Mouse (Mus musculus): ENCODE results near the gene Fchsd2. TPM values are rescaled to one million over a fixed set of nuclear protein-coding genes. Genes with fewer than 3 reads are reported as not detected.

Fchsd2 gene
- total RNA-seq, 2 experiments from 2014 or later, result 8.8 to 9.3 TPM

DNA sequence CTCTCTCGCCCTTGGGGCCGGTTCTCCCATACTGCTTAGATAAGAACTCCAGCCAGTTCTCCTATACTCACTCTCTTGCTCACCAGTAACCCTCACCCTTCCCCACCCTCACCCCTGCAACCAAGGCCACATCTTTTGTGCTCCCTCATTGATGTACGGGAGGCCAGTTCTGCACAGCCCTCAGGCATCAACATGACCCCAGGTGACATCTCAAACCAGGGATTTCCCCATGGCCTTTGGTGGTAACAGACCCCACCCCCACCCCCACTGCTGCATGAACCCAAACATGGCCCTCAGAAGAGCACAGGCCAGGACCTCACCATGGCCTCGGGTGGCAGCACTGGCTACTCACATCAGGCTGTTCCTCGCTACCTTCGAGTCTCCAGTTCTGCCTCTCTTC lies 23.4 kb upstream of the Fchsd2 start:
- intact Hi-C loops (cut with DNase I; ENCODE audit: low total_unique reads), result no loop called here
- DNase-seq, result no peak

DNA sequence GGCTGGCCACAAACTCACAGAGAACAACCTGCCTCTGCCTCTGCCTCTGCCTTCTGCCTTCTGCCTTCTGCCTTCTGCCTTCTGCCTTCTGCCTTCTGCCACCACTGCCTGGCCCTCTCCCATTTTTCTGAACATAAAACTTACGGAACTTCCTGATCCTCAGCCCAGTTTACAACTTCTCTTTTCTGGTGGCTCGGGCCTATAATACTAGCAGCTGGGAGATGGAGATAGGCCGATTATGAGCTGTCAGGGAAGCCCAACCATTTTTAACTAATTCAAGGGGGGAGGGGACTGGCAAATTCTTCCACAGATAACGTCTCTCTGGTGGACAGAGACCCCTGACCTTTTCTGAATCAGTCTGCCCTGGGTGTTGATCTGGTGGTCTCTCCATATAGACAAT lies 22.3 kb upstream of the Fchsd2 start:
- no peak for DNase-seq
- intact Hi-C loops (cut with DNase I; ENCODE audit: low total_unique reads), result loop anchor here (5.0 kb wide), 1 partner anchor 312 kb away; no protein-coding TSS in a partner anchor

DNA sequence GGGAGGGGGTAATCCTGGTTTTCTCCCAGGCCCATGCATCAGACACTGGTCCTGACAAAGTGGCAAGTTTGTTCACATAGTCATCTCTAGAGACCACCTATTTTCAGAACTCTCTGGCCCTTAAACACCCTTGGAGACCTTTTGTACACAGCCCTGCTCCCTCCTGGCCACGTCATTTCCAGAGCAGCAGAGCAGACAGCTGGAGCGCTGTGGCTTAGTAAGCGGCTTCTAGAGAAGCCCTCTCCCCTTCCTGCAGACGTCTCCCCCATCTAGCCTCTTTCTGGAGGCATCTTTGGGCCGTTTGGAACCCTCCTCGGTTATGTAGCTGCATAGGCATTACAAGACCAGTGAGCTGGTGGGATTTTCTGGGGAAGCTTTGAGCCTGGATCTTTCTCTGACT lies 21.6 kb upstream of the Fchsd2 start:
- intact Hi-C loops (cut with DNase I; ENCODE audit: low total_unique reads), result loop anchor here (5.0 kb wide), 1 partner anchor 311 kb away; no protein-coding TSS in a partner anchor
- no peak for DNase-seq

DNA sequence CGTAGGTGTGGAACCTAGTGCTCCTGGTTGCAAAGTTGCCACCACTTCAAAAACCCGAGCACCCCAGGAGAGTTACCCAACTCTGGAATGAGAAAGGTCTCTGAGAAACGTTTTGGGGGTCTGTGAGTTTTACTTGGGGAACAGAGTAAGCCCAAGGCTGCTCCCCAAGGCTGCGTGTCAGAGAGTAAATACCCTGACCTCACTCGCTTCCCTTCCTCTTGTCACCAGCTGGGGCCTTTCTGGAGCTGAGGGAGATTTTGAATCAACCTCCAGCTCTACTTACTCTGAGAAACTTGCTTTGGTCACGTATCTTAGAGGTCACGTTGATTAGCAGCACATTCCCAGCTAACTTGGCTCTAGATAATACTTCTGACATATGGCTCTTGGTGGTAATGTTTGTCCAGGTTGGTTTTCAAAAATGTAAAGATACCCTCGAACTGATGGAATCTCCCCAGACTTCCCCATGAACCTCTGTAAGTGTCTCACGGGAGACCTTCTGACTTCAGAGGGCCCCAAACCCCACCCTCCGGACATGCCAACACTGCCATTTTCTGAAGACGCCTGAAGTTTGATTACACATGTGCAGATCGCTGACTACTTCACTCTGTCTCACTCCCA lies 20.4 kb upstream of the Fchsd2 start:
- no peak for DNase-seq
- intact Hi-C loops (cut with DNase I; ENCODE audit: low total_unique reads), result loop anchor here (5.0 kb wide), 1 partner anchor 310 kb away; no protein-coding TSS in a partner anchor

DNA sequence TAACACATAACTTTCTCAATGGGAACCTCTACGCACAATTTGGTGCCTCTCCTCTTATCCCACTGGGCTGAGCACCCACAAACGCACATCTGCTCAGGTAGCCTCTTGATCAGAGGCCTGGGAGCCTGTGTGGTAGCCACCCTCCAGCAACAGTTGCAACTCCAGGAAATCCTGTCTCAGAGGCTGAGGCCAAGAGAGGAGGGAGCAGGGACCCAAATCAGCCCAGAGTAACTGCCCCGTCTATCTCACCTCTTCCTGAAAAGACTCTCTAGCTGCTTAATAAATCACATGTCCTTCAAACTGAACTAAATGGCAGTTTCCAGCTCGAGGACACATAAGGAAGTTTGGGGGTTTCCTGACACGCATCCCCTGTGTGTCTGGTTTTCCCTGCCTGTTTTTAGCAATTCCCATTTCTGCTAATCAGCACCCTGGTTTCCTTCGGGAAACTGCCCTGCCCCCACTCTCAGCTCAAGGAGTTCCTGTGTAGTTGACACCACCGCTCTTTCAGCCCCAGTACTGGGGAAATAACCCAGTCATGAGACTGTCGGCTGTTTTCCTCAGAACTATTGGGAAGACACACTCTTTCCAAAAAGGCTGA lies 18.4 kb upstream of the Fchsd2 start:
- intact Hi-C loops (cut with DNase I; ENCODE audit: low total_unique reads), result loop anchor here (5.0 kb wide), 1 partner anchor 308 kb away; no protein-coding TSS in a partner anchor
- no peak for DNase-seq

DNA sequence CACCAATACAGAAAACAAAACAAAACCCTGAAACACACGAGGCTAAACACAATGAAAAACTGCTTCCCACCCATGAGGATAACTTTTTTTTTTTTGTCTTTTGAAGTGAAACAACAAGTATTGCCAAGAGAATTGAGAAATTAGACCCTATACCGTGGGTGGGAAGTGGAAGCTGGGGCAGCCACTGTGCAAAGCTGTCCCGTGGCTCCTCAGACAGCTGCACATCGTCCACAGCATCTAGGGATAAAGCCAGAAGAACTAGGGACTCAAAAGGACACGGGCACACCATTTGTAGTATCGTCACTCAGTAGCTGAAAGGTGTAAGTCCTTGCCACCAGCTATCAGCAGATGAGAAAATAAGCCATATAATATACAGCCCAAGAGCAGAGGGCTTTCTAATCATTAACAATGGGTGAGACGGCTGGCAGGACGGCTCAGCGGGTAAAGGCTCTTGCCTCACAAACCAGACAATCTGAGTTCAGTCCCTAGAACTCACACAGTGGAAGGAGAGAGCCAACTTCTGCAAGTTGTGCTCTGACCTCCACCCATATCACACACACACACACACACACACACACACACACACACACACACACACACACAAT lies 9.0 kb upstream of the Fchsd2 start:
- intact Hi-C loops (cut with DNase I; ENCODE audit: low total_unique reads), result no loop called here
- DNase-seq, result no peak

DNA sequence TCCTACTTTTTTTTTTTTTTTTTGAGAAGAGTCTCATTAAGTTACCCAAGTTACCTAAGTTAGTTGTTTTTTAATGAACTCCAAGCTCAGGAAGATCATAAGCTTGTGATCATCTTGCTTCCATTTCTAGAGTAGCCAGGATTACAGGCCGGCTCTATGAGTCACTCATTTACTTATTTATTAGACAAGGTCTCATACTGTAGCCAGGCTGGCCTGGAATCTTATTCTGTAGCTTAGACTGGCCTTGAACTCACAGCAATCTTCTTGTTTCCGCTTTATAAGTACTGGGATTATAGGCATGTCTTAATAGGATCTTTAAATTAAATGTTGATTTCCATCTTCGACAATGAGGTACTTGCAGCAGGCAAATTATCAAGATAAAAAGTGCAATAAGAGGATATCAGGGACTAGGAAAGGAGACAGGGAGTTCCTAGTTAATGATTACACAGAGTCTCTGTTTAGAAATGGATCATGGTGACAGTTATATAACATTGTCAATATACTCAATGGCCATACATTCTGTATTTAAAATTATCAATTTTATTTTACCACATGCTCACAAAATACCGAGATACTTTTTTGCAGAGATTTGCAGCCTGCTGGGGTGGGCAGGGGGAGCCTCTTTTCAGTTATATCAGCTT lies 7.7 kb upstream of the Fchsd2 start:
- intact Hi-C loops (cut with DNase I; ENCODE audit: low total_unique reads), result no loop called here
- no peak for DNase-seq

DNA sequence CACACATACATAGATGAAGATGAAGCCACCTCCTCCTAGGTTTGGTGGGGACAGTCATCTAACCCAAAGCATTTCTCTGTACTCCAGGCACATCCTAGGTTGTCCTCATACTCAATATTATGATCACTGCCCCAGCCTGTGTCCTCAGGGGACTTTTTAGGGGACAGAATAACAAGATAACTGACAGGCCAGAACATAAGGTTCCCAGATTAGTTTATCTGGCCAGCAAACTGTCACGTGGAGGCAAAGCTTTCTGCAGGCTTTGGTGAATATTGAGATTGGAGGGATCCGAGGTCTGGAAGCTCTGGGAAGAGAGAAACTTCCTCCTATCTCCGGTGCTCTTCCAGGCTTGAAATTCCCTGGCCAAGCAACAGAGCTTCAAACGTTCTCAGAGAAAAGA lies 6.9 kb upstream of the Fchsd2 start:
- intact Hi-C loops (cut with DNase I; ENCODE audit: low total_unique reads), result no loop called here
- DNase-seq, result no peak

DNA sequence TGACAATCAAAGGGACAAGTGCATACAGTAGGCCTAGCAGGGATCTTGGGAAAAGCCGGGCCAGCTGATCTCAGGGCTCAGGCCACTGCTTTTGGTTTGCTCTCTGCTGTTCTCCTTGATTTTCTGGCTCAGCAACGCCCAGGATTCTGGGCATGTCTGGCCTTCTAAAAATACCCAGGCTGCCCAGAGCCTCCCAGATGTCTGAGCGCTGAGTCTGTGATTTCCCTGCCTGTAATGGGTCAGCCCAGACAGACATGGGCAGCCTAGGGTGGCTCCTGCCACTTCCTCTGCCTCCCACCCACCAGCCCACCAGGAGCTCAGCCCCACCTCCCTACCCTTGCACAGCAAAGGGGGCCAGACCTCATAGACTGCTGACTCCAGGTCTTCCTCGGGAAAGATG lies 4.0 kb upstream of the Fchsd2 start:
- intact Hi-C loops (cut with DNase I; ENCODE audit: low total_unique reads), result no loop called here
- peak; percentile 58 for DNase-seq

DNA sequence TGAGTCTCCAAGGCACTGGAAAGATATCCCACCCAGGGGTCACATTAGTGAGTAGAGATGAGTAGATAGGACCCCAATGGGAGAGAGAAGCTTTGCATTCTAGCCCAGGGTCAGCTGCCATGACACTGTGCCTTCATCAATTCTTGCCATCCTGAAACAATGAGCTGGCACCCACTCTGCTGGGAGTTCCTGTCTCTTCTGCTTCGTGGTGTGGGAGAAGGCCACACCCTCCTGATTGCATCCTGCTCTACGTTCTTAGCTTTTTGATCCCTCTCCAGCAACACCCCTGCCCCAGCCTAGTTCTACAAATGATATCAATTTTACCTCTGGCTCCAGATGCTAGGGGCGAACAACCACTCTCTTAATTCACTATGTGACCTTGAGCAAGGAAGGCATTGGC lies 3.4 kb upstream of the Fchsd2 start:
- DNase-seq, result no peak
- intact Hi-C loops (cut with DNase I; ENCODE audit: low total_unique reads), result no loop called here

DNA sequence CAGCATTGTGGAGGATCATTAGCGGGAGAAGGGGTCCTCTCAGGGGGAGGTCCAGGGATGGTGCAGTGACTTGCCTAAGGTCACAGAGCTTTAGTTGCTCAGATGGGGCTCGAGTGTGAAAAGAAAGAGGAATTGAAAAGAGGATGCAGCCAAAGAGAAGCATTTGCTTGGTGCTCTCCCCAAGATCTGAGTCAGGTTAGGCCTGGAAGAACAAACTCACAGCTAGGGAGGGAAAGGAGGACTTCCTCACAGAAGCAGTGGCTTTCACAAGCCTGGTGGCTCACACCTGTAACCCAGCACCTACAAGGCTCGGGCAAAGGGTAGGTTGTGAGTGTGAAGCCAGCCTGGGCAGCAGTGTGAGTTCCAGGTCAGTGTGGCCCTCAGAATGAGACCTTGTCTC lies 568 bp downstream of the Fchsd2 start:
- intact Hi-C loops (cut with DNase I; ENCODE audit: low total_unique reads), result no loop called here
- no peak for DNase-seq

DNA sequence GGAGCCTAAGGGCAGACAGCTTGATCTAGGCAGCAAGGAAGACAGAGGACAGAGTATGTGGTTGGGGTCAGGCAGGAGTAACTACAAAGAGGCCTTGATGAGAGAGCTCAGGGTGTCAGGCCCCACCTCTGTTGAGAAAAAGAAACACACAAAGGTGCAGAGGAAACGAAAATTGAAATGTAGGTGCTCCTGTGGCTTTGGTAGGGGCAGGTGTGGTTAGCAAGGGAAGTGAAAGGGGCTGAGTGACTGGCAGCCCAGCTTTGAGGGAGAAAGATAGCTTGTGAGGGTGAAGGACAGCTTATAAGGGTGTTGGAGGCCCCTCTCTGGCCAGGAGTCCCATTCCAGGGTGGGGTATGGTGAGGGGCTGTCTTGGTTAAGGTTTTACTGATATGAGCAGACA lies 2.1 kb downstream of the Fchsd2 start:
- DNase-seq, result no peak
- intact Hi-C loops (cut with DNase I; ENCODE audit: low total_unique reads), result no loop called here

DNA sequence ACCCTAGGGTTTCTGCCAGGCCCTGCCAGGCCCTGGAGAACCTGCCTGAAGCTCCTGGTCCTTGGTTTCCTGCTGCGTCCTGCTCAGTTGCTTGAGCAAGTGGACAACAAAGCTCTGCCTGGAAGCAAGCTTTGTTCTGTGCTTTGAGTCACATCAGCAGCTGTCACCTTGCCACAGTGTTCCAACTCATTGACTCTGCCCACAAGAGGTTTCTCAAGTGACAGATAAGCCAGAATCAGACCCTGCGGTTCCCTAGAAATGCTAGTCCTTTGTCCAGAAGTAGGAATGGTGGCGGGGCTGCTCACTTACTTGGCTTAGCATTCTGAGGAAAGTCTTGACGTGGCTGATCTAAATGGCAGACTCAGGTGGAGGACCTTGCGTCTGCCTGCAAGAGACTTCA lies 2.9 kb downstream of the Fchsd2 start:
- intact Hi-C loops (cut with DNase I; ENCODE audit: low total_unique reads), result no loop called here
- no peak for DNase-seq

DNA sequence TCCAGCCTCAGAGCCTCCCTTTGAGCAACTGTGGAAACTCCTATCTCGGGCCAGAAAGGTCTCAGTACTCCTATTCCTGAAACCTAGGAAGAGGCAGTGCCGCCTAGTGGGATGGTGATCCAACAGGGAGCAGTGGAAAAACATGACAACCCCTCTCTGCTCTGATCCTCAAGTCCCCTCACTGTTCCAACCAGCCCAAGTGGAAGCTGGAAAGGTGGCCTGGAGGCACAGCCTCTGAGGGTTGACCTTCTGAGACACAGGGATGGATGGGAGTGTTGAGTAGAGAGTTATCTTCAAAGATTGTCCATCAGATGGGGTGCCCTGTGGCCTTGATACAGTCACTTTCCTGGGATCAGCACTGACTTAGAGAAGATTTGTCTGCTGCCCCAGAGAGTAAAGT lies 3.9 kb downstream of the Fchsd2 start:
- intact Hi-C loops (cut with DNase I; ENCODE audit: low total_unique reads), result no loop called here
- DNase-seq, result no peak

DNA sequence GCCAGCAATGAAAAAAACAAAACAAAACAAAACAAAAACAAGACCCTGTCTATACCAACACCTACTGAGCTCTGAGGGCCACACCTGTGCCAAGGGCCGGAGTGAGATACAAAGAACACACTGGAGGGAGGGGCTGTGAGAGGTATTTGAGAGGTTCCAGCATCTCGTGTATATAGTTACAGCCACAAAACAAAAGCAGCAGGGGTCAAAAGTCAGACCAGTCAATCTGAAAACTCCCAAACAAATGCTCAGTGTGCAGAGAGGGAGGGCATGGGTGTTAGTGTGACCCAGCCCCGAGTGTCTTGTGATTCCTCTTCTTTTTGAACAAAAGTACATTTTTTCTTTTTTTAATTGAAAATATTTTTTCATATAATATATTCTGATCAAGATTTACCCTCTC lies 4.4 kb downstream of the Fchsd2 start:
- no peak for DNase-seq
- intact Hi-C loops (cut with DNase I; ENCODE audit: low total_unique reads), result no loop called here

DNA sequence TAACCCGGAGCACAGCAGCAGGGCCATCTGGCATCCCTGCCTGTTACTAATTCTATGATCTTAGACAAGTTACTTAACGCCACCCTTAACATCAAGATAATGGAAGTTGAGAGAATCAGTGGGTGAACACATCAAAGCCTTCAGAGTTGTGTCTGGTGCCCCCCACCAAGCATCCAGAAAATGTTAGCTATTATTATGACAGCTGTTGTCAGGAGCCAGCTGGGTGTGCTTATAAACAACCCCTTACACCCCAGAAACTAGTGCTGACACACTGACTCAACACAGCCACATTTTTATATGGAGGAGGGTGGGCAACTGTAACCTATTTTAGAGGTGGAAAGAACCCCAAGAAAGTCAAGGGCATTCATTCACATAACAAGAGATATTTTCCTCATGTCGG lies 7.3 kb downstream of the Fchsd2 start:
- intact Hi-C loops (cut with DNase I; ENCODE audit: low total_unique reads), result no loop called here

DNA sequence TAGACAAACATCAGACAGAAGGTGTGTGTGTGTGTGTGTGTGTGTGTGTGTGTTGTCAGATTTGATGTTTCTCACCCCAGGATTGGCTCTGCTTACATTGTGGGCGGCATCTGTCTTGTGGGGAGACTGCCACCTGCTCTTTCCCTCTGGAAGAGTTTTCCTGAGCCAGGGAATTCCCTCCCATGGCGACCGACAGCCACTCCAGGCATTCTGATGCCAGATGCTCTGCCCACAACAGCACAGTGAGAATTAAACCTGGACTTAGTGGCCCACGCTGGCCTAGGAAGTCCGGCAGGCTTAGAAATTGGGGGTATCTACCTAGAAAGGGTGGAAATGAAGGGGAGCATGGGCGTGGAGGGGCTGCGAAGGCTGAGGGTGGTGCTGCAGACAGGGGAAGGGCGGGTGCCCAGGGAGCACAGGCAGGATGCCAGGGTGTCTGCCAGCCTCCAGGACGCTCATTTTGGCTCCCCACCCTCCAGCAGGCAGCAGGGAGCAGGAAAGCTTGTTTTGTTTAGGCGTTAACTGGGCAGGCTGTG lies 8.6 kb downstream of the Fchsd2 start:
- intact Hi-C loops (cut with DNase I; ENCODE audit: low total_unique reads), result no loop called here

More for the DNA sequence above, 7.3 kb downstream of the Fchsd2 start:
- DNase-seq, result no peak

DNA sequence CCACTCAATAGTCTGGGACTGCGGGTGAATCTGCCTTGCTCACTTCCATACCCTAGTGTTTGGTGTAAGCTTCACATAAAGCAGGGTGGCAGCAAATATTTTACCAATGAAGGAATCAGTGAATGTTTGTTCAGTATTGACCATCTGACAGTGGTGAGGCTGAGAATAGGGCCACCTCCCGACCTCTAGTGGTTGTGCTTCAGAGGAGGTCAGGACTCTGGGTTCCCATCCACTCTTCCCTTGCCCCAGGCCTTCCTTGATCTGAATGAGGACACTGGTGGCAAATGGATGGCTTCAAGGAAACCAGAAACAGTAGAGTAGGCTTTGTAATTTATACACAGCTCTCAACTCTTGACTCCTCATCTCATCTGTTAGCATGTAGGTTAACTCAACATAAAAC lies 14.0 kb downstream of the Fchsd2 start:
- no peak for DNase-seq
- intact Hi-C loops (cut with DNase I; ENCODE audit: low total_unique reads), result loop anchor here (5.0 kb wide), 2 partner anchors 44 to 121 kb away; no protein-coding TSS in a partner anchor

More for the DNA sequence above, 8.6 kb downstream of the Fchsd2 start:
- peak; percentile 59 for DNase-seq

DNA sequence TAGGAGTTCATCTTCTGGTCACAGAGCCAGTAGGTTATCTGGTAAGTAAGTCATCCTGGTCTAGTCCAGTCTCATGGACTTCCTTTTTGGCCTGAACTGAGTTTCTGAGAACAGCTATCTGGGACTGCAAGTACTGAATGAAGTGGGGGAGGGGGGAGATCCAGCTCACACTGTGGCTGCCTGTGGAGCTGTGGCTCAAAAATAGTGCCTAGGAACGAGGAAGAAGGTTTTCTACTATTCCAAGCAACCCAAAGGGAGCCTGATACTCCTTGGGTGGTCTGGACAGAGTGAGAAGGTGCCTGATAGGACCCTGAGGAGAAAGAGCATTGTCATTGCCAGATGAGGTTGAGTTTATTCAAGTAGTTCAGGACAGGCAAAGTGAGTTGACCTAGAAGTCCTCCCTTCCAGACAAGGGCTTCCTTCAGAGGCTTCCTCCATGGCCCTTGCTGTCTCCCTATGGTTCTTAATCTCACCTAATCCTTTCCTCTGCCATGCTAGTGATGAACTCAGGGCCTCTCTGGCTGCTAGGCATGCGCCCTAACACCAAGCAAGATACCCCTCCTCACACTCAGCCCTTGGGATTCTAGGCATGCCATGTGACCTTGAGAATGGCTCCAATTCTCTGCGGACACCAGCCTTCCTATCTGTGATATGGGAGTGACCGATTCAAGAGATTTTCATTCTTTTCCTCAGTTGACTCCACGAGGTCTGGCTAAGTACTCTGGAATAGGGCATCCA lies 14.6 kb downstream of the Fchsd2 start:
- DNase-seq, result no peak
- intact Hi-C loops (cut with DNase I; ENCODE audit: low total_unique reads), result loop anchor here (5.0 kb wide), 2 partner anchors 45 to 120 kb away; no protein-coding TSS in a partner anchor

Measured in gastrocnemius, postnatal 14 days (tissue).